Mouse (Mus musculus): ENCODE measurements around the gene Tmem233.

Gene Tmem233

GRCm38 (mm10) chr5:116083081-116083480 is at the start of gene Tmem233:
TSS of gene Tmem233 (minus strand) at chr5:116083244.
- no peak for DNase-seq (ENCODE audit: low spot score)

GRCm38 (mm10) chr5:116123344-116123743 is 40.3 kb upstream of the Tmem233 start:
- peak; percentile 70 for DNase-seq (ENCODE audit: low spot score)

- peak; percentile 87 for DNase-seq (ENCODE audit: low spot score)
Observed at GRCm38 (mm10) chr5:116116567-116116966, 33.5 kb upstream of the Tmem233 start.

- no peak for DNase-seq (ENCODE audit: low spot score)
Observed at GRCm38 (mm10) chr5:116116110-116116509, 33.1 kb upstream of the Tmem233 start.

GRCm38 (mm10) chr5:116115071-116115834 is 32.2 kb upstream of the Tmem233 start:
- DNase-seq (ENCODE audit: low spot score): no peak

GRCm38 (mm10) chr5:116108651-116109050 is 25.6 kb upstream of the Tmem233 start:
- DNase-seq (ENCODE audit: low spot score): no peak

GRCm38 (mm10) chr5:116084231-116084630 is 1.2 kb upstream of the Tmem233 start:
- no peak for DNase-seq (ENCODE audit: low spot score)

GRCm38 (mm10) chr5:116082241-116082900 is 673 bp downstream of the Tmem233 start:
- DNase-seq (ENCODE audit: low spot score): no peak

GRCm38 (mm10) chr5:116081616-116082015 is 1.4 kb downstream of the Tmem233 start:
- no peak for DNase-seq (ENCODE audit: low spot score)

- DNase-seq (ENCODE audit: low spot score): no peak
Observed at GRCm38 (mm10) chr5:116080736-116081135, 2.3 kb downstream of the Tmem233 start.

- no peak for DNase-seq (ENCODE audit: low spot score)
Observed at GRCm38 (mm10) chr5:116069618-116070017, 13.4 kb downstream of the Tmem233 start.

- no peak for DNase-seq (ENCODE audit: low spot score)
Observed at GRCm38 (mm10) chr5:116052826-116053225, 30.2 kb downstream of the Tmem233 start.

GRCm38 (mm10) chr5:116052171-116052570 is 30.9 kb downstream of the Tmem233 start:
- no peak for DNase-seq (ENCODE audit: low spot score)

GRCm38 (mm10) chr5:116049821-116050220 is 33.2 kb downstream of the Tmem233 start:
- DNase-seq (ENCODE audit: low spot score): no peak

- DNase-seq (ENCODE audit: low spot score): no peak
Observed at GRCm38 (mm10) chr5:116048321-116048720, 34.7 kb downstream of the Tmem233 start.

- no peak for DNase-seq (ENCODE audit: low spot score)
Observed at GRCm38 (mm10) chr5:116046246-116046645, 36.8 kb downstream of the Tmem233 start.

GRCm38 (mm10) chr5:116045581-116045980 is 37.5 kb downstream of the Tmem233 start:
- no peak for DNase-seq (ENCODE audit: low spot score)

- DNase-seq (ENCODE audit: low spot score): no peak
Observed at GRCm38 (mm10) chr5:116042241-116042640, 40.8 kb downstream of the Tmem233 start.

GRCm38 (mm10) chr5:116039706-116040105 is 43.3 kb downstream of the Tmem233 start:
- no peak for DNase-seq (ENCODE audit: low spot score)

- no peak for DNase-seq (ENCODE audit: low spot score)
Observed at GRCm38 (mm10) chr5:116037731-116038130, 45.3 kb downstream of the Tmem233 start.

- no peak for DNase-seq (ENCODE audit: low spot score)
Observed at GRCm38 (mm10) chr5:116036465-116036864, 46.6 kb downstream of the Tmem233 start.

- DNase-seq (ENCODE audit: low spot score): peak; percentile 68
Observed at GRCm38 (mm10) chr5:116031190-116031577, 51.9 kb downstream of the Tmem233 start.

GRCm38 (mm10) chr5:116030566-116031189 is 52.4 kb downstream of the Tmem233 start:
- no peak for DNase-seq (ENCODE audit: low spot score)
